Mouse (Mus musculus): ENCODE measurements at regions not wholly inside any gene's neighbourhood (a gene's known extent, or its start where the extent isn't known, plus 50 kb on each side); places are given as distances from the start of the nearest gene placed in this dataset.

DNA sequence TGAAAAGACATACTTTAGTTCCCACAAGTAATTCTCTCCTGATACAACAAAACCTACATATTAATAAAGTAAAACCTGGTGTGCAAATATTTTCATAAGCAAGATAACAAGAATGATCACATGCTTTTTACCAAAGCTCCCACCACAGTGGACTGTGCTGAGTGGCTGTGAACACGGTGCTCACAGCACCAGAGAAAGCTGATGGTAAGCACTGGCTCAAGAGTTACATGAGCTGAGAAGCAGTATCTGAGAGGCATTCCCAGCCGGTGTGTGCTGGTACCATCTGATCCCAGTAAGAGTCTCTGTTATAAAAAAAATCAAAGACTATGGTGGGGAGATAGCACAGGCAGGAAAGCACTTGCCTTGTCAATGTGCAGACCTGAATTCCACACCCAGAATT, 443.5 kb upstream of the Nrp1 start:
- no peak for DNase-seq

DNA sequence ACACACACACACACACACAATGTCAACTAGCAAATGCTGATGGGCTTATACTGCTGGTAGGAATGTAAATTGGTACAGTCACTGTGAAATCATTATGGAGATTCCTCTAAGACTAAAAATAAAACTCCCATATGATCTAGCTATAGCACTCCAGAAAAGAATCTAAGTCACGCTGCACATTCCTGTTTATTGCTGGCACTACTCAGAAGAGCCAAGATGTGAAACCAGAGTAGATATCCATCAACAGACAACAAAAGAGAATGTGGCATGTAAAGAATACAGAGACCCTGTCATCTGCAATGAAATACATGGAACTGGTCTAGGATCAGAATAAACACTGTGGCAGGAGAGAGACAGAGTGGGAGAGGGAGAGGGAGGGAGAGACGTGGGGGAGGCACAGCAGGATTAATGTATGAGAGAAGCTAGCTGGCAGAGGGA, 442.8 kb upstream of the Nrp1 start:
- DNase-seq, result no peak

DNA sequence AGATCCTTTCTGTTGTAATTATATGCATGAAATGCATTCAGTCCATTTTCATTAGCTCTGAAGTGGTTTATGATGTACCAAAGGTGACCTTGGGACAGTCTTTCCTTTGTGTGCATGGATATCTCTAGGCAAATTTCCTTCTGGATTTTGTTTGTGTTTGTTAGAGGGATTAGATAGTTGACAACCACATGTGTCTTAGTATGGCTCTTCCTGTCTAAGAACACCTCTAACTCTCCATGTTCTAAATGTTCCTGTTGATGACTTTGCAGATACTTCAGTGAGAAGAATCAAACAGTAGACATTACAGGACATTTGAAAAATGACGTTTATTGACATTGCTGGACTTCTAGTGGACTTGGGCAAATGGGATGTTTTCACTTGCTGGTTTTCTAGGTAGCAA, 436.5 kb upstream of the Nrp1 start:
- no peak for DNase-seq

DNA sequence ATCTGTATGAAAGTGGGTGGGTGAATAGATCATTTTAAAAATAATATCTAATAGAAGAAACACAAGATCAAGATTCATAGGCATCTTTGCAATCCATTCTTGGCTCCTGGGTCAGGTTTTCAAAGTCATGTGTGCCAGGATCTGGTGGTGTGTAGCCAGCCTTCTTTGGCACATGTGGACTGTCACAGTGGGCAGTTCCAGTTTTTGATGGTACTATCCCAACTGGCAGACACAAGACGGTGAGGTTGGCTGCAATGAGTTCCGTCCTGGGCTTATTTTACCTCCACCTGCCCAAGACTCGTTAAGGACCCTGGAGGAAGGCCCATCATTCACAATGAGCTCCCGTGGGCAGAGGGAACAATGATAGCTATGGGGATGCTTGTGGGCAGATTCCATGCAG, 435.1 kb upstream of the Nrp1 start:
- DNase-seq, result no peak

DNA sequence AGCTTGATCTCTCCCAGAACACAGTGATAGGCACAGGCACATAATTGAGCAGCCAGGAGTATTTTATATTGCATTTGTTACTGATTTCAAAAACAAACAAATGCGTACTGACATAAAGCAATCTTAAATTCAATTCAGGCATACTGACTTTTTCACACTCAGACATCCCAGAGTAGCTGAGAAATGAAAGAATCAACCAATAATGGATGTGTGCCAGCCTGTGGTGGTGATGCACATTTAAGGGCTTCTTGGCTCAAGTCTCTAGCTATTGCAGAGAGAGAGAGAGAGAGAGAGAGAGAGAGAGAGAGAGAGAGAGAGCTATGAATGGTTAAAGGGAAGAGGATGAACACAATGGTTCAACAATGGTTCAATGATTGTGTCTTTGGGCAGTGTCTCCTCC, 426.1 kb upstream of the Nrp1 start:
- DNase-seq, result no peak

DNA sequence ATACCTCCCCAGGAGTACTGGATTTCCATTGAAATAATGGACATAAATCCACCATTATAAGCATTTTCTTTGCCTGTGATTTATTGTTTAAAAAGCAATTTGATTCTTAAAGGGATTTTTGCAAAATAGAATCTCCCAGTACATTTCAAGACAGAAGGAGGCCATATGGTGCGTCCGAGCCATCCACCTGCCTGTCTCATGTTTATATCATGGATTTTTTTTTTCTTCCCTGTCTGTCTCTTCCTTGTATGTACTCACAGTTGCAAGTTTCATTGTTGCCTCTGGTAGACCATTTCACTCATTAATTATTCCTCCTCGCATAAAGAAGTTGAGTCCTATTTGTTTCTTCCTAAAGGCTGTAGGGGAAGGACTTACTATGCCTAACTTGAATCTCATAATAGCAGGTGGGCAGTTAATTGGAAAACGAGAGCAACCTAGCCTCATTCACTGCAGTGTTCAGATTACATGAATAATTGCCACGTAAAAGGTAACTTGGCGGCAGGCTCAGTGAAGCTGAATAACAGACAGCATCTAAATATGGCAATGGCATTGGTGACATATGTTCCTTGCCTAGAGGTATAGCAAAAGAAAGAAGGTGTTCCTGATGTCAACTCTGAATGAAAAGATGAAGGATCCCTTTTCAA, 421.5 kb upstream of the Nrp1 start:
- DNase-seq, result no peak

DNA sequence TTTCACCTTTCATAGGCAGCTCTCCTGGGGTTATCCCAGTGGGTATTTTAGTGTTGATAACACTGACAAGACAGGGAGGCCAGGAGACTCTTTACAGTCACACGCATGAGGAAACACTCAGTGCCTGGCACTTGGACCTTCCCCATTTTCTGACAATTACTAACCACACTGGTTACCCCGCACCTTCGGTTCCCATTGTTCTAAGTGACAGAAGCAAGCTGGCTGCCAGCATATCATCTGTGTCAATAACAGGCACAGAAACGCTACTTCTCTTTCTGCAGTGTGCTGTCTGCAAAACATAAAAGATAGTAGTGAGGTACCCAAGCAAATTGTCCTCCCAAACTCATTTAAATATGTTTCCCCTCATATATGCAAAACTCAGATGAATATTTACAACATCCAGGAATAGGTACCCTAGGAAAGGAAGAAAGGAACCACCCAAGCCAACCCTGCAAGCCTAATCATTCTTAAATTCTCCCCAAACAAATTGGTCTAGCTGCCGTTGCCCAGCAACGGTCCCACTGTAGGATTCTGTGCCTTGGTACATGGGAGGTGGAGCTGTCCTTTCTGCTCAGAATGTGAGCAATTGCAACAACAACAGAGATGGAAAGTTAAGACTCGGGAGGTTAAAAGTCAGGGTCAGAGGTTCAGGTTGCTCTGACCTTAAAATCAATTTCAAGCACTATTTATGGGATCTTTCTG, 419.0 kb upstream of the Nrp1 start:
- DNase-seq, result no peak

DNA sequence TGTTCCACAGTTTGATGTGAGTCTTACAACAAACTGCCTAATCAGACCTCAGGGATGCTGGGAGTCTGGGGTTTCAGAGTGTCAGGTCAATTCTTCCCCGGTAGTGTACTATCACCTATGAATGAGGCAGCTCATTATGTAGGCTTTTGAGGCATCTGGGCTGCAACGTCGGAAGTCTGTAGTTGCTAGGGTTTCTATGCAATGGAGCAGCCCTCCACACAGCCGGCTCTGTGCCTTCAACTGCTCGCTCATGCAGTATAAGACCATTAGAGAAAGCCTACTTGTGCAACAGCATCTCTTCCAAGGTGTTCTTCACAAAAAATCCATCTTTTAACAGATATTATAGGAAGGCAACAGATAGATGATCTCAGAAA, 418.4 kb upstream of the Nrp1 start:
- no peak for DNase-seq

DNA sequence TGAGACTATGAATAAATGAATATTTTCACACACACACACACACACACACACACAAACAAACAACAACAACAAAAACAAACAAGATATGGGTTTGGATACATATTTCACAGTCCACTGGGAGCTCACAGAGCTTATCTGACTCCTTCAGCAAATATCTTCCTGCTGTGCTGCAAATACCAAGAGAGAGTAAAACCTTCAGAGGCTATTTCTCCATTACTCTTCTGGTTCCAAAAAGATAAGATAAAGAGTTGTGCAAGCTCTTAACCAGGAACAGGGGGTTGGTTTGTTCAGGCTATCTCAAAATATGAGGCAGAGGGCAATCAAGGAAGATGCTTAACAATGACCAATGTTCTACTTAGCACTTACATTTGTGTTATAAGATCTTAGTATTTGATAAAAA, 416.1 kb upstream of the Nrp1 start:
- DNase-seq, result no peak

DNA sequence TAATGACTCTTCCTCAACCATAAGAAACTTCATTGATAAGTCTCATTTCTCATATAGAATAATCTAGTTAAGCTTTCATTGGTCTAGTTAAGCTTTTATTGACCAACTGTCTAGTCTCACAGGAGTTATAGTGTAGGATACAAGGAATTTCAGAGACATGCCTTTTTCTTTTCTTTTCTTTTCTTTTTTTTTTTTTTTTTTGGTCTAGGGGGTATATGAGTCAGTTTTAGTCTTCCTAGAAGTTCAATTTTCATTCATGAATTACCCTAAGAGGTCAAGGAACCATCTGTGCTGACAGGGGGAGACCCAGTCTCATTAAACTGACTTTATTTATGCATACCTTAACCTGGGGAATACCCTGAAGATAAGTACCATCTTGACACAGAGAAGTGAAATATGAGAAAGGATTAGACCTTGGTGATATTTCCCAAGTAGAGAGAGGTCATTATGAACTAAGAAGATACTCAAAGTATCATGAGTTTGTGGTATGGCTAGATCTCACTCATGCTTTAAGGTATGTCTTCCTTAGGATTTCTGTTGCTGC, 413.4 kb upstream of the Nrp1 start:
- no peak for DNase-seq

DNA sequence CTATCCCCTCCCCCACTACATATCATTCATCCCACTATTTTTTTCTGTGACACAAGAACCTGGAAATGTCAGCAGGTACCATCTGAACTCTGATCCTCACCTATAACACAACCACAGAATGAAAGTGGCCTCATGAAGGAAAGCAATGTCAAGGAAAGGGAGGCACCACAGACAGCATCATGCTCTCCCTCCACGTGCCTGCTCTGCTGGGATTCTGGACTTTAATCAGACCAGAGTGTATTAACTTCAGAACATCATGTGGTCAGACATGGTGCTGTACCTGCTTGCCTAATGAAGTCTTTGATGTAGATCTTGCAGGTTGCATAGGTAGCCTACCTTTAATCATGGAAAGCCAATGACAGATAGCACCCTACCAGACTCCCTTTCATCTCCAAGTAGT, 400.8 kb upstream of the Nrp1 start:
- no peak for DNase-seq

DNA sequence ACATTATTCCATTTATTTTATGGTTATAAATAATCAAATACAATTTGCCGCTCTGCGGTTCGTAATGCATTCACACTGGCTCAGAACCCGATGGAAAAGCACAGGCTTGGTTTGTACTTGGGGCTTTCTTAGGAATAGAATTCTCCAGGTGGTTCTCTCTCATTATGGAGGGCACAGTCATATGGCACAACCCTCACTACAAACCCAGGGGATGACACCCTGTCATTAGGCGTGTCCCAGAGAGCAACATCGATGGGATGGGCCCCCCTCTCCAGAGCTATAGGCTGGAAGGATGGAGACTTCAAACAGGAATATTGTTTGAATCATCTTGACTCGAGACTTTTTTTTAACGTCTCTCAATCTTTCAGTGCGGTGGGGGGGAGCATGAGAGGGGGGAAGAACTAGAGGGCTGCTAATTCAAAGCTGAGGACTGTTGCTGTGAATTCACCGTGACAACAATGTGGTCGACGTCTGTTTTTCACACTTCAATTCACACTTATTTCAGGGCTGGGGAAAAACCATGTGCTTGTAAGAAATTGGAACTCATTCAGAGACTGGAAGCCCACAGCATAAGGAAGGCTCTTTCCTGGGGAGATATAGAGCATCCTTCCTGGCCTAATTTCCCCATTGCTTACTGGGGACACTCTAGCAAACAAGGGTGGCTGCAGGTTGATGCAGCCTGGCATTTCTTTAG, 399.9 kb upstream of the Nrp1 start:
- no peak for DNase-seq

DNA sequence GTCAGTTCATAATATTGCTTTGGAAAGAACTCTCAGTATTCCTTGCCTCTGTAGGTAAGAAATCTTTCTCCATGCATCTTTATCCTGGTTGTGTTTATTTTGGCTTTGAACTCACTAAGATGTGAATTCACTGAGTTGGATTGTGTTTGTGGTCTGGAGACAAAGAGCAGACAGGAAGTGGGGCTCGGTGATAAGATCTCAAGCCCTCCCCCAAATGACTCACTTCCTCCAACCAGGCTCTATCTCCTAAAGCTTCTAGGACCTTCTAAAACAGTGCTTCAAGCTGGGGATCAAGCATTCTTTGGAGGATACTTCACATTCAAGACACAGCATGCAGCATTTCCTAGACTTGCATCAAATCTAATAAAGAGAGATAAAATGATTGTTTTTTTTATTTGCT, 395.5 kb upstream of the Nrp1 start:
- DNase-seq, result no peak

DNA sequence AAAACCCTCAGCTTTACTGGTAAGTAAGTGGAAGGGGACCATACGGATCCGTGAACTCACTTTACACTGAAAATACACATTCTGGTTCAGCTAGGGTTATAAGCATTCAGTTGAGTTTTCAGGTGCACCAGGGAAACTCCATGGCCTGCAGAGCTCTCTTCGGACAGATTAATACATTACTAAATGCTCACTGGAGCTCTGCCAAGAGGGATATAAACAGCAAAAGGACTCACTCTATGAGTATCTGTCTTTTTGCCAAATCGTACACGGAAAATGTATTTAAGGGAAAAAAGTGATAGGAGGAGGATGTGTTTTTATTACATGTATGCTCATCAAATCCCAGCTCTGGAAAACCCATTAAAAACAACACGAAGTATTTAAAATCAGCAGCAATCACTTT, 394.8 kb upstream of the Nrp1 start:
- DNase-seq, result no peak

DNA sequence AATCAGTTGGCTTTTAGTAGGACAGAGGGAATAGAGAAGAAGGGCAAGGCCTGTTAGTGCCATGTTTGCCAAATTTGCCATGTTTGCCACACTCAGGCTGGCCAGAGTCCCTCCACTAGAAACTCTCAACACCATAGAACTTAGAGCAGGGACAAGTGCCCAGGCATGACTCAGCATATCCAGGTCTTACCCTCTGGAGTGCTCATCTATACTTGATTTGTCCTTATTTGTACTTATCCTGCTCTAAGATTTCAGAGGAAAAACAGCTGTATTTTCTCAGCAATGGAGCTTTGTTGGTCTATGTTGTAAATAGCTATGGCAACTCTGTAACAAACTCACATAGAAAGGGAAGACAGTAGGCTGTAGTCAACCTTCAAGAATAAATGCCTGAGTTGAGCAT, 393.6 kb upstream of the Nrp1 start:
- DNase-seq, result no peak

DNA sequence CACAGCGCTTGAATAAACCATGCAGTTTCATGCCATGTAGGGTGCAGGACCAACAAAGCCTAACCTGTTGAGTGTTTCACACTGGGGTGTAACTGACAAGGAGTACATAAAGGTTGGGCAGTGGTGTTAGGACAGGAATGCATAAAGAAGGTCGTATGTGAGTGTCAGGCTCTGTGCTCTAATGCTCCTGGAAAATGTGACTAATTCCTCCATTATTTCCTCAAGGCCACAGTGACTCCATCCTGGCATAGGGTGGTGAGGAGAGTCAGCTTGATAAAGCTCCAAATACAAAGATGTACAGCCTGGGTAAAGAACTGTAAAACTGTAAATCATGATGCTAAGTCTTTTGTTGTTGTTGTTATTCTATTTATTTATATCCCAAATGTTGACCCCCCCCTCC, 393.1 kb upstream of the Nrp1 start:
- DNase-seq, result no peak

DNA sequence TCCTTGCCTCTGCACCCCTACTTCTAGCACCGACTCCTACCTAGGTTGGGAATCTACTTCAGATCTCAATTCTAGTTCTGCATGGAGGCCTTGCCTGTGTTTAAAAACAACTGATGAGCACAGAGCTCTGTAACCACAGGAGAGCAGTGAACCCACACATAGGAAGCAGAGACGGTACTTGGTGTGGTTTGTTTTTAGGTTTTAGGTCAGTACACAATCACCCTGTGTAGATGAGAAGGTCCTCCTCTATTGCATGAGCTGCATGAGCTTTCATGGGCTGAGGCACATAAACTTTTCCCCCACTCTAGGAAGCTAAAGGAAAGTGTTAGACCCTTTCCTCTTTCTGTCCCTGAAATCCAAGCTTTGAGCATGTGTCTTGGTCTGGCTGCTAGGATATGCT, 390.4 kb upstream of the Nrp1 start:
- no peak for DNase-seq

DNA sequence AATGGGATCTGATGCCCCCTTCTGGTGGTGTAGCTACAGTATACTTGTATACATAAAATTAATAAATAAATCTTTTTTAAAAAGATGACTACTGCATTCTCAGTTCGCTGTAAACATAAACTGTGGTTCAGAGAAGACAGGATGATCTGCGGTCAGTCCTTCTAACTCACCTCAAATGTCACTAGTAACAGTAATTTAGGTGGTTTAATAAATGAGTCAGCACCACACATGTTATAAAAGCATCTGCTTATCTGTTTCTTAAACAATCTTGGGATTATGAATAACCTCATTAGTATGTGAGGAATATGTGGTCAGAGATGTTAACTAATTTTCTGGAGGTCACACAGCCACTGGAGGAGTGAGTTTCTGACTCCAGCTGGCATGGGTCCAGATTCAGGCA, 385.2 kb upstream of the Nrp1 start:
- DNase-seq, result no peak

DNA sequence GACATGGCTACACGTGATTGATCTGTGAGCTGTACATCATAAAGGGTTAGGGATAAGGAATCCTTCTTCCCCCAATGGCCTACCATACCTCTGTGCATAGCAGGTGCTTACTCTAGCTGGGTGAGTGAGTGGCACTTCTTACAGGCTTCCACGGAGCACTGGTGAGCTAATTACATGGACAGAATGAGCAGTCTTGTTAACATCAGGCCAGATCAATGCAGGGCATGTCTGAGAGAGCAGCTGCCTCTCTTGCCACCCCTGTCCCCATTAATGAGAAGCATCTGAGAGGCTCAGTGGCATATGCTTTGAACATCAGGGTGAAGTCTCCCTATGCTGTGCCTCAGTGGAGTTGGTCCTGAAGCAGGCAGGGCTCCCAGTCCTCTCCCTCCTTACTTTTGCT, 380.7 kb upstream of the Nrp1 start:
- no peak for DNase-seq

DNA sequence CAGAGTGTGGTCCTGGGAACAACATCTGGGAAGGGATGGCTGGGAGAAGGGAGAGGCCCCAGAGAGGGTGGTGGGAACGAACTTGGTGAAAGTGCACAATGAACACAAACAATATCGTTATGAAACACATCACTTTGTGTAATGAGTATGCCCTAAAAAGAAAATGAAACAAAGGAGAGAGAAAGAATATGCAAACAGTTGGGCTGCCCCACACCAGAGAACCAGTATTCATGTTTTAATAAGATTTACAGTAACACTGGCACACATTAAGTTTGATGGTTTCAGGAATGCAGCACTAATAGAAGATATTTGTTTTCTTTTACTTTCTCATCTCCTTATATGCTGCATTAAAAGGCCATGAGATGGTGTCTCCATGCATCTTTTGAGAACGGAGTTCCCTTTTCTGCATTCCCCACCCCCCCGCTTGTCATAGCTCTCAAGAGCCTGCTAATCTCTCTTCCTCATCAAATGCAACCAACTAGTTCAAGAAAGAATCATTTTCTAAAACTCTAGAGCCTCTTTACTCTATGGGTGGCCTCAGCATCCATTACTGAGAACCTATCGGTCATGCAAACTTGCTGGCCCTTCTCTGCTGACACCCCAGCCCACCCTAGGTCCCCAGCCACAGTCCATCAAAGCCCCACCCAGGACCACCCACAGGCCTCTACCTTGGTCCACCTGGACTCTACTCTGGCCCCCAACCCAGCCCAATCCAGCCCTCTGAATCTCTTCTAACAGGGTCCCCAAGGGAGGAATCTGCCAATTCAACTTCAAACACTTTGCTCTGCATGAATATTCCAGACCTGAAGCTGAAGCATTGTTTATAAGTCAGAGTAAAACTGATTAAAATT, 379.0 kb upstream of the Nrp1 start:
- DNase-seq, result no peak

DNA sequence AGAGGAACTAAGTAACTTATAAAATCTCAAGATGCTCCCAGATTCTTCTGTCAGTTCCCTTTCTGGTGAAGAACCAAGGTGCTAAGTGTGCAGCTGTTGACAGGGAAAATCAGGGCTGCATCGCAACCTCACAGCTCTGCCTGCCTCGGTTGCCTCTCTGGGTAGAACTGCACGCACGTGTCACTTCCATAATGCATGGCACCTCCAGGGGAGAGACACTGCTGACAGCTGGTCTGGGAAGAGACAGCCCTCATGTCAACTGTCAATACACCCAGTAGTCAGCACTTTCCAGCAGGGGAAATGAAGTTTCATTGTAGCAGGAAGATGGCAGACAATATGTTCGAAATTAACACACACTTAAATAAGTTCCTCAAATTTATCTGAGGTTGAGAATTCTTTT, 376.2 kb upstream of the Nrp1 start:
- no peak for DNase-seq

DNA sequence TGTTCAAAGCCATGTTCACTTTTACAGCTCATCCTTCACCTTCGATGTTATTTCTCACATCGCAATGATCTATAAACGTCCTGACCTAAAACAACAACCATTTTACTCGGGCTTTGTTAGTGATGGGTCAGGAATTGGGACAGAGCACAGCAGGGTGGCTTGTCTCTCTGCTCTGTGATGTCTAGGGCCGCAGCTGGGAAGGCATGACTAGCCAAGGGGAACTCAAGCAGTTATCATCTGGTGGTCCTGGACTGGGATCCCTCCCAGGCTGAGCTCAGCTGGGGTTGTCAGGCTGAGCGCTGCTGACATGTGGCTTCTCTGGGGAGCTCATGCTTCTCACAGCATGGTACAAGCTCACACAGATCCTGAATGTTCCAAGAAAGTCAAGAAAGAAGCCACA, 372.8 kb upstream of the Nrp1 start:
- peak; percentile 11 for DNase-seq

DNA sequence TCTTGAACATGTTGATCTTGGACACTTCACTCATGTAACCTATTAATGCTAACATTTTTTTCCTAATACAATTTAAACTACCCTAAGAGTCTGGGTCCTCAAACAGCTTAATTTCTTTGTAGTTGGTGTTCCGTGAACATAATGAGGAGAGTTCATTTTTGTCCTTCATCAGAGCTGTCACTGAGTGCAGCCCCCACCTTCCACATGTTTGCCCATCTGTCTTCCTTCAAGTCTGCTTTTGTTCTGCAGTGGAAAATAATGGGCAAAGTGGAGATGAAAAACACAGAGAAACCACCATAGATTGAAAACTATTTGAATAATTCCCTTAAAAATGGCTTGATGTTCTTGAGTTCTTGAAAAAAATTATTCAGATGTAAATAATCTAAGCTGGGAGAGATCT, 369.5 kb upstream of the Nrp1 start:
- no peak for DNase-seq
